In genomic region chr7:144689855-144690254, GRCm38 (mm10) we compare ENCODE assay signal across 15 mouse cellular contexts.
DNase-seq lines count a peak whose midpoint lies in the region; ATAC-seq and TF ChIP-seq lines count a peak whose summit lies in the region.
"Had no signal": no experiment of that assay in that cellular context is flagged by ENCODE, and none has a peak within 500 bp of the region (broad histone marks: within the 10 kb centered on the region; RNA-seq: fewer than 3 reads in every experiment).

No protein-coding gene starts in this region.

- peak; percentile 21; the same call in 1 of the 2 replicates for TF ChIP-seq CTCF in lung, embryonic 14.5 days (IDR thresholded peaks at IDR 0.05; ENCODE audit: low read depth)
- no peak for TF ChIP-seq CTCF in lung, adult 2 months (IDR thresholded peaks at IDR 0.05; ENCODE audit: insufficient read depth, low read length)

- peaks cover 5% of the 10 kb centered on the region for H3K9me3 ChIP-seq in heart, embryonic 12.5 days (replicated peaks)
- no peaks in the 10 kb centered on the region for H3K9me3 ChIP-seq in lung, embryonic 14.5 days (ENCODE audit: low read depth, low read length)
- H3K9me3 ChIP-seq in embryonic facial prominence, embryonic 13.5 days: no peaks in the 10 kb centered on the region
- no peaks in the 10 kb centered on the region for H3K9me3 ChIP-seq in limb, embryonic 10.5 days (replicated peaks)
- H3K9me3 ChIP-seq: G1E; limb, embryonic 15.5 days; neural tube, embryonic 13.5 days had no signal

- no peak overlapping the region for H3K4me3 ChIP-seq in heart, embryonic 12.5 days
- H3K4me3 ChIP-seq in lung, embryonic 14.5 days (ENCODE audit: low read depth, low read length): no peak overlapping the region
- no peak overlapping the region for H3K4me3 ChIP-seq in lung, adult 2 months (replicated peaks; ENCODE audit: extremely low read depth, low read depth, low read length)
- no peak overlapping the region for H3K4me3 ChIP-seq in embryonic facial prominence, embryonic 13.5 days
- H3K4me3 ChIP-seq in limb, embryonic 10.5 days: no peak overlapping the region
- H3K4me3 ChIP-seq: limb, embryonic 15.5 days; neural tube, embryonic 13.5 days had no signal

- no peaks in the 10 kb centered on the region for H3K36me3 ChIP-seq in heart, embryonic 12.5 days
- H3K36me3 ChIP-seq in lung, embryonic 14.5 days (ENCODE audit: insufficient read depth): no peaks in the 10 kb centered on the region
- H3K36me3 ChIP-seq in embryonic facial prominence, embryonic 13.5 days: no peaks in the 10 kb centered on the region
- no peaks in the 10 kb centered on the region for H3K36me3 ChIP-seq in limb, embryonic 10.5 days
- H3K36me3 ChIP-seq: G1E; limb, embryonic 15.5 days; neural tube, embryonic 13.5 days had no signal

- 0 out of 2 replicates have a peak overlapping the region, but pooled peaks have one; percentile 1 for H3K27ac ChIP-seq in heart, embryonic 12.5 days (ENCODE audit: poor library complexity, severe bottlenecking)
- peak overlapping the region; percentile 39 for H3K27ac ChIP-seq in lung, embryonic 14.5 days (ENCODE audit: low read depth)
- H3K27ac ChIP-seq in embryonic facial prominence, embryonic 13.5 days: peak overlapping the region; percentile 68
- H3K27ac ChIP-seq in limb, embryonic 10.5 days: peak overlapping the region; percentile 12; the same call in 1 of the 2 replicates
- H3K27ac ChIP-seq: hindbrain, postnatal 0 days; limb, embryonic 15.5 days; macrophage; neural tube, embryonic 13.5 days had no signal

- DNase-seq in heart, adult 8-10 months (ENCODE audit: low spot score): no peak
- peak; percentile 47 for DNase-seq in lung, embryonic 14.5 days
- DNase-seq in lung, adult 2 months: no peak
- DNase-seq in limb, embryonic 10.5 days (ENCODE audit: low spot score): no peak
- DNase-seq in spleen, postnatal 10 days (ENCODE audit: low spot score in 2 of 2): no peak
- no peak for DNase-seq in right cerebral cortex, postnatal 14 days
- DNase-seq: heart, adult 11 months; right cerebral cortex, postnatal 25 days had no signal

- H3K9ac ChIP-seq in heart, embryonic 12.5 days: no peak overlapping the region
- no peak overlapping the region for H3K9ac ChIP-seq in lung, embryonic 14.5 days
- H3K9ac ChIP-seq in embryonic facial prominence, embryonic 13.5 days: no peak overlapping the region
- H3K9ac ChIP-seq: limb, embryonic 15.5 days; neural tube, embryonic 13.5 days had no signal

- peak; percentile 41; the same call in 1 of the 2 replicates for ATAC-seq in heart, embryonic 12.5 days (ENCODE audit: insufficient number of reproducible peaks, low FRiP score)
- ATAC-seq in lung, embryonic 14.5 days (ENCODE audit: insufficient read depth): peak; percentile 62
- ATAC-seq in embryonic facial prominence, embryonic 13.5 days (ENCODE audit: insufficient number of reproducible peaks, insufficient read depth, low FRiP score, low TSS enrichment, low read depth): no peak
- ATAC-seq: hindbrain, postnatal 0 days had no signal

- peaks cover 19% of the 10 kb centered on the region for H3K4me1 ChIP-seq in heart, embryonic 12.5 days (replicated peaks)
- peaks cover 17% of the 10 kb centered on the region for H3K4me1 ChIP-seq in lung, embryonic 14.5 days (ENCODE audit: insufficient read depth)
- H3K4me1 ChIP-seq in lung, adult 2 months (ENCODE audit: control insufficient read depth, insufficient read depth, low read length): no peaks in the 10 kb centered on the region
- H3K4me1 ChIP-seq in embryonic facial prominence, embryonic 13.5 days: peaks cover 14% of the 10 kb centered on the region
- H3K4me1 ChIP-seq in limb, embryonic 10.5 days: peaks cover 18% of the 10 kb centered on the region

- WGBS in heart, embryonic 12.5 days: 26% methylated on average over 2 of the region's 2 CpGs
- WGBS in lung, embryonic 14.5 days: 32% methylated on average over 2 of the region's 2 CpGs
- WGBS in lung, adult 2 months: 52% methylated on average over 2 of the region's 2 CpGs
- 26% methylated on average over 2 of the region's 2 CpGs for WGBS in embryonic facial prominence, embryonic 13.5 days
- 45% methylated on average over 2 of the region's 2 CpGs for WGBS in limb, embryonic 10.5 days

- H3K4me2 ChIP-seq in heart, embryonic 12.5 days: no peak overlapping the region
- H3K4me2 ChIP-seq in lung, embryonic 14.5 days: no peak overlapping the region
- no peak overlapping the region for H3K4me2 ChIP-seq in embryonic facial prominence, embryonic 13.5 days
- H3K4me2 ChIP-seq: limb, embryonic 15.5 days; neural tube, embryonic 13.5 days had no signal

- no peak for TF ChIP-seq POLR2A in lung, adult 2 months (IDR thresholded peaks at IDR 0.05; ENCODE audit: borderline replicate concordance, extremely low read depth, low read depth, low read length)

- no peaks in the 10 kb centered on the region for H3K27me3 ChIP-seq in heart, embryonic 12.5 days (replicated peaks)
- no peaks in the 10 kb centered on the region for H3K27me3 ChIP-seq in lung, embryonic 14.5 days (ENCODE audit: insufficient read depth, low read length)
- H3K27me3 ChIP-seq in embryonic facial prominence, embryonic 13.5 days: no peaks in the 10 kb centered on the region
- no peaks in the 10 kb centered on the region for H3K27me3 ChIP-seq in limb, embryonic 10.5 days (ENCODE audit: low read depth, poor library complexity, severe bottlenecking)
- H3K27me3 ChIP-seq: limb, embryonic 15.5 days; neural tube, embryonic 13.5 days had no signal

Comparison
In these comparisons a context has a peak if more than half of its experiments do, and no peak if none do; other contexts are left out.
1. H3K27ac ChIP-seq: peak in every context shown above with its lines; median percentile 68 in embryonic facial prominence, embryonic 13.5 days; 39 in lung, embryonic 14.5 days; 12 in limb, embryonic 10.5 days; 1 in heart, embryonic 12.5 days.